In the genomic region with DNA sequence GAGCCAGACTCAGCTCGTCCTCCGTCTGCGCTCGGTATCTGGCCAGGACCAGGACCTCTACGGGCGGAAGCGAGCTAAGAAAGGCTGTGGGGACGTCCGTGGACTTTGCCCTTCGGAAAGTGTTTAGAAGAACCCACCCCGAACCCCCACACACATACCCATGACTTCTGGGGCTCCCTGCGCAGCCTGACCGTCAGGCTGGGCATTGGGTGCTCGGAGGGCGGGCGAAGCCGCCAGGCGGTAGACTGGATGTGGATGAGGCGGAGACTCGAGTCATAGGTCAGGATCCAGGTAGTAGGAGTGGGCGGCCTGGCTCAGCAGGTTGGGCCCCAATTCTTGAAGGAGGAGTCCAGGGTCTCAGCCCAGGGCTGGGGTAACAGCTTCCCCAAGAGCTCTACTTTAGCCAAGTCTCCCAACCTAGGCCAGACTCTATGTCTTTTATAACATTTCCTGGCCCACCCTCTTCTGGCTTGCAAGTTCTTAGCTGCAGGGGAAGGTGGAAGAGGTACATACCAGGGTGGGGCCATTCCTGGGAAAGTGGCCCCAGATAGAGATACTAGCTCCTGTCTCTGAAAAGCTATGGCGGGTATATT, we compare ENCODE assay signal across 8 mouse cellular contexts. TPM values are rescaled to one million over a fixed set of nuclear protein-coding genes. Genes with fewer than 3 reads are reported as not detected.
A peak's percentile ranks its signal among the peaks of the same experiment; 100 is the strongest.
DNase-seq lines count a peak whose midpoint lies in the region; ATAC-seq and TF ChIP-seq lines count a peak whose summit lies in the region.

TSS of gene Sh3d21 (minus strand) at position 425 of the 593 bp plus-strand sequence.

- H3K9me3 ChIP-seq in limb, embryonic 11.5 days (ENCODE audit: control insufficient read depth, low read length): no peaks in the 10 kb centered on the region
- H3K9me3 ChIP-seq in midbrain, embryonic 12.5 days: no peaks in the 10 kb centered on the region

- H3K27me3 ChIP-seq in limb, embryonic 11.5 days (ENCODE audit: control insufficient read depth, insufficient read depth, low read length): no peaks in the 10 kb centered on the region
- 0 out of 2 replicates have a peak, but pooled peaks cover 7% of the 10 kb centered on the region for H3K27me3 ChIP-seq in midbrain, embryonic 12.5 days

- no peak within 1 kb of the TSS for H3K27ac ChIP-seq in cortical plate, adult 2 months (ENCODE audit: insufficient read depth, low read length)
- H3K27ac ChIP-seq in limb, embryonic 11.5 days (replicated peaks; ENCODE audit: low read depth, low read length): peak within 1 kb of the TSS; percentile 56
- no peak within 1 kb of the TSS for H3K27ac ChIP-seq in midbrain, embryonic 12.5 days (replicated peaks)

- H3K4me1 ChIP-seq in cortical plate, adult 2 months (ENCODE audit: control insufficient read depth, insufficient read depth, low read length): no peaks in the 10 kb centered on the region
- H3K4me1 ChIP-seq in limb, embryonic 11.5 days (ENCODE audit: control insufficient read depth, insufficient read depth, low read length): peaks cover 9% of the 10 kb centered on the region
- peaks cover 12% of the 10 kb centered on the region for H3K4me1 ChIP-seq in midbrain, embryonic 12.5 days

- DNase-seq in cerebellum, postnatal 14 days: peak; percentile 33 to 51
- DNase-seq in cerebellum, adult 11 months: no peak
- peak; percentile 48 for DNase-seq in limb, embryonic 11.5 days (ENCODE audit: low spot score)
- DNase-seq in right cerebral cortex, postnatal 25 days: no peak
- DNase-seq in layer of hippocampus, adult 8-10 months (ENCODE audit: low spot score in 2 of 2): no peak

- peak within 1 kb of the TSS; percentile 38 for H3K4me3 ChIP-seq in cortical plate, adult 2 months (ENCODE audit: insufficient read depth, low read length)
- H3K4me3 ChIP-seq in limb, embryonic 11.5 days (ENCODE audit: low read depth, low read length): peak within 1 kb of the TSS; percentile 54
- peak within 1 kb of the TSS; percentile 46 for H3K4me3 ChIP-seq in midbrain, embryonic 12.5 days

- ATAC-seq in hematopoietic stem cell, adult 5-6 weeks (replicated peaks in 1 of 2; ENCODE audit: insufficient read depth in 1 of 2, low FRiP score in 2 of 2, low TSS enrichment in 1 of 2, low read depth in 1 of 2, poor library complexity in 2 of 2, severe bottlenecking in 2 of 2): peak; percentile 1 to 40; a peak in 2 of 4 replicates
- ATAC-seq in limb, embryonic 11.5 days (ENCODE audit: insufficient number of reproducible peaks, low FRiP score, low TSS enrichment, low read depth): peak; percentile 37
- ATAC-seq in midbrain, embryonic 12.5 days (ENCODE audit: low FRiP score, low read depth): no peak; the same call in 1 of the 2 replicates

- peak within 1 kb of the TSS; percentile 99 for H3K4me2 ChIP-seq in limb, embryonic 11.5 days (ENCODE audit: low read depth, severe bottlenecking)
- H3K4me2 ChIP-seq in midbrain, embryonic 12.5 days (replicated peaks): peak within 1 kb of the TSS; percentile 82

- TF ChIP-seq CTCF in cortical plate, adult 2 months (IDR thresholded peaks at IDR 0.05; ENCODE audit: extremely low read depth, insufficient read depth, low read length): no peak

- no peak for TF ChIP-seq POLR2A in cortical plate, adult 2 months (IDR thresholded peaks at IDR 0.05; ENCODE audit: extremely low read depth, insufficient read depth, low read length)

- H3K36me3 ChIP-seq in limb, embryonic 11.5 days (ENCODE audit: control insufficient read depth, insufficient read depth, low read length): peaks cover 18% of the 10 kb centered on the region; the same call in 1 of the 2 replicates
- H3K36me3 ChIP-seq in midbrain, embryonic 12.5 days: peaks cover 28% of the 10 kb centered on the region

- 6% methylated on average over 22 of the region's 22 CpGs for WGBS in limb, embryonic 11.5 days
- WGBS in midbrain, embryonic 12.5 days: 5% methylated on average over 22 of the region's 22 CpGs

- peak within 1 kb of the TSS; percentile 74 for H3K9ac ChIP-seq in limb, embryonic 11.5 days (ENCODE audit: low read length)
- peak within 1 kb of the TSS; percentile 57 for H3K9ac ChIP-seq in midbrain, embryonic 12.5 days (replicated peaks)

RNA-seq across cellular contexts. Expression of gene Sh3d21, which starts in this region (rescaled TPM):
- polyA plus RNA-seq in cortical plate, adult 2 months (2012; rRNA removed): 1.0 and 1.1 TPM in 2 replicates
- 0.89 and 2.4 TPM in 2 replicates for total RNA-seq in hematopoietic stem cell, adult 5-6 weeks (2017)
- polyA plus RNA-seq in limb, embryonic 11.5 days (2014; fragmentation: Nextera tagmentation; extraction: Ambion mirVana): 5.4 and 5.5 TPM in 2 replicates
- 1.6 and 1.7 TPM in 2 replicates for polyA plus RNA-seq in midbrain, embryonic 12.5 days (2016; fragmentation: Nextera tagmentation; extraction: Ambion mirVana)
- 1 to 10 TPM in 3 of 4 experiments, under 1 TPM in 1; 0.68 to 1.3 (median 1.1) TPM for total RNA-seq in layer of hippocampus, adult 8-10 months (2022)

Comparison
In these comparisons a context has a peak if more than half of its experiments do, and no peak if none do; other contexts are left out.
1. DNase-seq: peak in cerebellum, postnatal 14 days (2 of 2) and limb, embryonic 11.5 days (single experiment); none in cerebellum, adult 11 months (single experiment), right cerebral cortex, postnatal 25 days (single experiment) and layer of hippocampus, adult 8-10 months (0 of 2).
2. Peak in every context shown above with its lines, with median percentiles within 50 percentile points of each other: H3K4me3 ChIP-seq.